Comparison of ENCODE assay signal across 16 mouse cellular contexts in genomic region chr11:113026994-113027393, GRCm38 (mm10).
DNase-seq lines count a peak whose midpoint lies in the region; ATAC-seq and TF ChIP-seq lines count a peak whose summit lies in the region.
"Had no signal": no experiment of that assay in that cellular context is flagged by ENCODE, and none has a peak within 500 bp of the region (broad histone marks: within the 10 kb centered on the region; RNA-seq: fewer than 3 reads in every experiment).

No protein-coding gene starts in this region.

- H3K36me3 ChIP-seq in lung, embryonic 14.5 days (ENCODE audit: insufficient read depth) = no peaks in the 10 kb centered on the region
- H3K36me3 ChIP-seq in embryonic facial prominence, embryonic 10.5 days (replicated peaks) = no peaks in the 10 kb centered on the region
- H3K36me3 ChIP-seq: forebrain, embryonic 15.5 days; G1E; heart, embryonic 13.5 days; neural tube, embryonic 15.5 days had no signal

- no peak overlapping the region for H3K4me2 ChIP-seq in lung, embryonic 14.5 days
- H3K4me2 ChIP-seq: forebrain, embryonic 15.5 days; heart, embryonic 13.5 days; neural tube, embryonic 15.5 days had no signal

- no peak for ATAC-seq in lung, embryonic 14.5 days (ENCODE audit: insufficient read depth)
- ATAC-seq: forebrain, embryonic 15.5 days had no signal

- intact Hi-C loops in heart, postnatal 14 days (cut with DNase I) = no loop called here

- no peaks in the 10 kb centered on the region for H3K9me3 ChIP-seq in lung, embryonic 14.5 days (ENCODE audit: low read depth, low read length)
- H3K9me3 ChIP-seq in embryonic facial prominence, embryonic 10.5 days = 0 out of 2 replicates have a peak, but pooled peaks cover 7% of the 10 kb centered on the region
- H3K9me3 ChIP-seq: forebrain, embryonic 15.5 days; neural tube, embryonic 15.5 days had no signal

- peaks cover 7% of the 10 kb centered on the region for H3K4me1 ChIP-seq in lung, embryonic 14.5 days (ENCODE audit: insufficient read depth)
- peaks cover 42% of the 10 kb centered on the region for H3K4me1 ChIP-seq in embryonic facial prominence, embryonic 10.5 days
- H3K4me1 ChIP-seq: heart, embryonic 13.5 days had no signal

- peak; percentile 31 for DNase-seq in adrenal gland, adult 2 months
- no peak for DNase-seq in adrenal gland, adult 18-20 months (ENCODE audit: low spot score in 2 of 2)
- peak; percentile 16 for DNase-seq in lung, embryonic 14.5 days
- no peak for DNase-seq in lung, postnatal 4 days
- DNase-seq in embryonic facial prominence, embryonic 10.5 days (ENCODE audit: low spot score) = no peak
- DNase-seq in heart, postnatal 14 days = peak; percentile 37 to 39
- no peak for DNase-seq in layer of hippocampus, adult 8-10 months (ENCODE audit: low spot score in 2 of 2)
- DNase-seq in spleen, postnatal 14 days (ENCODE audit: low spot score in 2 of 2) = no peak
- DNase-seq: cerebellum, adult 18-20 months; kidney, postnatal 25 days; lung, postnatal 36 days; right cerebral cortex, postnatal 25 days had no signal

- 35% methylated on average over 6 of the region's 6 CpGs for WGBS in lung, embryonic 14.5 days
- whole genome bisulfite sequencing in embryonic facial prominence, embryonic 10.5 days = 55% methylated on average over 6 of the region's 6 CpGs

- H3K27ac ChIP-seq in lung, embryonic 14.5 days (ENCODE audit: low read depth) = no peak overlapping the region
- peak overlapping the region; percentile 2 for H3K27ac ChIP-seq in embryonic facial prominence, embryonic 10.5 days (replicated peaks)
- H3K27ac ChIP-seq: forebrain, embryonic 15.5 days; heart, embryonic 13.5 days; neural tube, embryonic 15.5 days had no signal

- no peak for TF ChIP-seq CTCF in lung, embryonic 14.5 days (IDR thresholded peaks at IDR 0.05; ENCODE audit: low read depth)

- no peak overlapping the region for H3K4me3 ChIP-seq in lung, embryonic 14.5 days (ENCODE audit: low read depth, low read length)
- no peak overlapping the region for H3K4me3 ChIP-seq in embryonic facial prominence, embryonic 10.5 days
- H3K4me3 ChIP-seq: forebrain, embryonic 15.5 days; heart, embryonic 13.5 days; neural tube, embryonic 15.5 days had no signal

- no peaks in the 10 kb centered on the region for H3K27me3 ChIP-seq in lung, embryonic 14.5 days (ENCODE audit: insufficient read depth, low read length)
- H3K27me3 ChIP-seq in embryonic facial prominence, embryonic 10.5 days (replicated peaks; ENCODE audit: low read depth, poor library complexity, severe bottlenecking) = no peaks in the 10 kb centered on the region
- H3K27me3 ChIP-seq: forebrain, embryonic 15.5 days; neural tube, embryonic 15.5 days had no signal

- no peak overlapping the region for H3K9ac ChIP-seq in lung, embryonic 14.5 days
- H3K9ac ChIP-seq: forebrain, embryonic 15.5 days; heart, embryonic 13.5 days; neural tube, embryonic 15.5 days had no signal

Comparison
In these comparisons a context has a peak if more than half of its experiments do, and no peak if none do; other contexts are left out.
1. DNase-seq: peak in adrenal gland, adult 2 months (single experiment), lung, embryonic 14.5 days (single experiment) and heart, postnatal 14 days (2 of 2); none in adrenal gland, adult 18-20 months (0 of 2), lung, postnatal 4 days (0 of 2), embryonic facial prominence, embryonic 10.5 days (single experiment), layer of hippocampus, adult 8-10 months (0 of 2) and spleen, postnatal 14 days (0 of 2).